Mouse (Mus musculus): ENCODE results near the gene Hoxc12.

Gene Hoxc12

GRCm38 (mm10) chr15:102936279-102936972, at the start of gene Hoxc12:
Hoxc12 (plus strand) TSS chr15:102936757.
- DNase-seq: no peak

- DNase-seq: no peak
Observed at GRCm38 (mm10) chr15:102895115-102895514, 41.4 kb upstream of the Hoxc12 start.

- DNase-seq: no peak
Observed at GRCm38 (mm10) chr15:102904946-102905345, 31.6 kb upstream of the Hoxc12 start.

- no peak for DNase-seq
Observed at GRCm38 (mm10) chr15:102909536-102909935, 27.0 kb upstream of the Hoxc12 start.

GRCm38 (mm10) chr15:102910038-102910437, 26.5 kb upstream of the Hoxc12 start:
- DNase-seq: no peak

GRCm38 (mm10) chr15:102910496-102911095, 26.0 kb upstream of the Hoxc12 start:
- DNase-seq: no peak

- DNase-seq: no peak
Observed at GRCm38 (mm10) chr15:102913038-102913585, 23.4 kb upstream of the Hoxc12 start.

- DNase-seq: no peak
Observed at GRCm38 (mm10) chr15:102917972-102918572, 18.5 kb upstream of the Hoxc12 start.

- no peak for DNase-seq
Observed at GRCm38 (mm10) chr15:102918611-102919265, 17.8 kb upstream of the Hoxc12 start.

GRCm38 (mm10) chr15:102919336-102920180, 17.0 kb upstream of the Hoxc12 start:
- DNase-seq: no peak

GRCm38 (mm10) chr15:102920619-102921018, 15.9 kb upstream of the Hoxc12 start:
- peak; percentile 54 for DNase-seq

GRCm38 (mm10) chr15:102921053-102922011, 15.2 kb upstream of the Hoxc12 start, which contains the start of gene Hoxc13:
Hoxc13 (plus strand) TSS chr15:102921103.
- no peak for DNase-seq

GRCm38 (mm10) chr15:102922012-102922362, 14.6 kb upstream of the Hoxc12 start:
- DNase-seq: no peak

GRCm38 (mm10) chr15:102922636-102923500, 13.7 kb upstream of the Hoxc12 start:
- DNase-seq: no peak

- DNase-seq: no peak
Observed at GRCm38 (mm10) chr15:102927032-102927645, 9.4 kb upstream of the Hoxc12 start.

GRCm38 (mm10) chr15:102931706-102932358, 4.7 kb upstream of the Hoxc12 start:
- DNase-seq: no peak

- no peak for DNase-seq
Observed at GRCm38 (mm10) chr15:102934438-102934837, 2.1 kb upstream of the Hoxc12 start.

GRCm38 (mm10) chr15:102934897-102935296, 1.7 kb upstream of the Hoxc12 start:
- no peak for DNase-seq

- DNase-seq: no peak
Observed at GRCm38 (mm10) chr15:102937036-102937666, 594 bp downstream of the Hoxc12 start.
